Mouse (Mus musculus) neural tube, embryonic 13.5 days (tissue): ENCODE measurements around the gene Ube2e1. TPM values are rescaled to one million over a fixed set of nuclear protein-coding genes. Genes with fewer than 3 reads are reported as not detected.

Source experiments
- ATAC-seq: fragments of 200-750 bp; cut with Nextera tagmentation; 2 replicates; pipeline ENCODE4 v1.8.0; 2017; ENCODE audit warnings: low read depth, mild to moderate bottlenecking, moderate TSS enrichment, moderate library complexity
- H3K27ac ChIP-seq: fragments of 300-500 bp; sonication (generic); replicated peaks from 2 replicates; pipeline ENCODE4 v1.5.1; 2015; ENCODE audit warnings: moderate library complexity, mild to moderate bottlenecking, inconsistent platforms
- H3K27me3 ChIP-seq: fragments of 300-500 bp; sonication (generic); 2 replicates; pipeline ENCODE4 v1.6.1; 2015; ENCODE audit warnings: mild to moderate bottlenecking, inconsistent platforms
- H3K36me3 ChIP-seq: fragments of 300-500 bp; sonication (generic); 2 replicates; pipeline ENCODE4 v1.6.1; 2015; ENCODE audit warnings: mild to moderate bottlenecking, inconsistent platforms
- H3K4me1 ChIP-seq: fragments of 300-500 bp; sonication (generic); replicated peaks from 2 replicates; pipeline ENCODE4 v1.6.1; 2015; ENCODE audit warnings: inconsistent platforms
- H3K4me2 ChIP-seq: fragments of 300-500 bp; sonication (generic); 2 replicates; pipeline ENCODE4 v1.6.1; 2015; ENCODE audit warnings: inconsistent platforms, mild to moderate bottlenecking, moderate library complexity
- H3K4me3 ChIP-seq: fragments of 300-500 bp; sonication (generic); 2 replicates; pipeline ENCODE4 v1.5.1; 2015; ENCODE audit warnings: mild to moderate bottlenecking, inconsistent platforms
- H3K9ac ChIP-seq: fragments of 300-500 bp; sonication (generic); 2 replicates; pipeline ENCODE4 v1.6.1; 2015; ENCODE audit warnings: moderate library complexity, mild to moderate bottlenecking, inconsistent platforms
- H3K9me3 ChIP-seq: fragments of 300-500 bp; sonication (generic); 2 replicates; pipeline ENCODE4 v1.6.1; 2016; ENCODE audit warnings: inconsistent platforms
- WGBS: fragments of 180-500 bp; shearing (Covaris S2); methylation state at CpG from one replicate; pipeline ENCODE4 v1.1.7; 2015; 5-methylcytosine and 5-hydroxymethylcytosine counted together
- polyA plus RNA-seq: library from polyadenylated mRNA; unstranded; fragments of >200 nt; fragmentation: Nextera tagmentation; extraction: Ambion mirVana; gene quantifications from 2 replicates; pipeline ENCODE4 v1.2.1, GENCODE M21; 2015

Ube2e1 gene
- 220 and 225 TPM in 2 replicates for polyA plus RNA-seq

- peak; percentile 95 for ATAC-seq
- peak within 1 kb of the TSS; percentile 98 for H3K9ac ChIP-seq
- no peaks in the 10 kb centered on the region for H3K9me3 ChIP-seq
- H3K4me1 ChIP-seq: peaks cover 38% of the 10 kb centered on the region
- H3K27ac ChIP-seq: peak within 1 kb of the TSS; percentile 89
- H3K36me3 ChIP-seq: no peaks in the 10 kb centered on the region
- WGBS: under 1% methylated on average over 38 of the region's 39 CpGs
- H3K27me3 ChIP-seq: no peaks in the 10 kb centered on the region
- peak within 1 kb of the TSS; percentile 89 for H3K4me3 ChIP-seq
- H3K4me2 ChIP-seq: peak within 1 kb of the TSS; percentile 74
These were observed at the start of gene Ube2e1 for GRCm38 (mm10) chr14:18331693-18332131. Ube2e1 (minus strand) TSS chr14:18331859.

- Histone ChIP-seq H3K4me2 (no peak overlapping the region), H3K4me3 (no peak overlapping the region), H3K36me3 (no peaks in the 10 kb centered on the region), H3K27me3 (no peaks in the 10 kb centered on the region), H3K27ac (no peak overlapping the region), H3K9me3 (no peaks in the 10 kb centered on the region), H3K9ac (no peak overlapping the region), H3K4me1 (no peaks in the 10 kb centered on the region)
- WGBS: 67% methylated on average over 5 of the region's 5 CpGs
- ATAC-seq: no peak
These were observed 48.2 kb upstream of the Ube2e1 start for GRCm38 (mm10) chr14:18379841-18380240.

GRCm38 (mm10) chr14:18377944-18378575, 46.4 kb upstream of the Ube2e1 start:
- Histone ChIP-seq H3K9me3 (no peaks in the 10 kb centered on the region), H3K27ac (no peak overlapping the region), H3K4me2 (no peak overlapping the region), H3K9ac (no peak overlapping the region), H3K4me1 (peaks cover 12% of the 10 kb centered on the region), H3K27me3 (no peaks in the 10 kb centered on the region), H3K36me3 (no peaks in the 10 kb centered on the region), H3K4me3 (no peak overlapping the region)
- ATAC-seq: no peak
- 71% methylated on average over 8 of the region's 8 CpGs for WGBS

GRCm38 (mm10) chr14:18376206-18376605, 44.5 kb upstream of the Ube2e1 start:
- Histone ChIP-seq H3K9ac (no peak overlapping the region), H3K4me2 (no peak overlapping the region), H3K4me3 (no peak overlapping the region), H3K4me1 (peaks cover 12% of the 10 kb centered on the region), H3K27me3 (no peaks in the 10 kb centered on the region), H3K27ac (no peak overlapping the region), H3K36me3 (no peaks in the 10 kb centered on the region), H3K9me3 (no peaks in the 10 kb centered on the region)
- WGBS: 82% methylated on average over 3 of the region's 3 CpGs
- no peak for ATAC-seq

GRCm38 (mm10) chr14:18373758-18374405, 42.2 kb upstream of the Ube2e1 start:
- WGBS: 23% methylated on average over 6 of the region's 6 CpGs

GRCm38 (mm10) chr14:18372761-18373610, 41.3 kb upstream of the Ube2e1 start:
- no peaks in the 10 kb centered on the region for H3K36me3 ChIP-seq
- H3K4me1 ChIP-seq: peaks cover 12% of the 10 kb centered on the region
- no peaks in the 10 kb centered on the region for H3K9me3 ChIP-seq
- H3K9ac ChIP-seq: no peak overlapping the region
- WGBS: 80% methylated on average over 9 of the region's 9 CpGs
- no peak overlapping the region for H3K4me3 ChIP-seq
- H3K4me2 ChIP-seq: no peak overlapping the region
- H3K27ac ChIP-seq: 0 out of 2 replicates have a peak overlapping the region, but pooled peaks have one; percentile 18
- no peak for ATAC-seq
- no peaks in the 10 kb centered on the region for H3K27me3 ChIP-seq

More at GRCm38 (mm10) chr14:18373758-18374405, 42.2 kb upstream of the Ube2e1 start:
- no peaks in the 10 kb centered on the region for H3K36me3 ChIP-seq
- H3K9ac ChIP-seq: no peak overlapping the region
- ATAC-seq: peak; percentile 83
- H3K4me1 ChIP-seq: peaks cover 12% of the 10 kb centered on the region
- no peaks in the 10 kb centered on the region for H3K9me3 ChIP-seq
- 0 out of 2 replicates have a peak overlapping the region, but pooled peaks have one; percentile 18 for H3K27ac ChIP-seq
- H3K4me2 ChIP-seq: no peak overlapping the region
- no peaks in the 10 kb centered on the region for H3K27me3 ChIP-seq
- no peak overlapping the region for H3K4me3 ChIP-seq

- Histone ChIP-seq H3K4me3 (no peak overlapping the region), H3K9ac (no peak overlapping the region), H3K4me2 (no peak overlapping the region), H3K27me3 (no peaks in the 10 kb centered on the region), H3K36me3 (no peaks in the 10 kb centered on the region), H3K27ac (no peak overlapping the region), H3K4me1 (peaks cover 8% of the 10 kb centered on the region), H3K9me3 (no peaks in the 10 kb centered on the region)
- no peak for ATAC-seq
These were observed 37.4 kb upstream of the Ube2e1 start for GRCm38 (mm10) chr14:18369031-18369430.

GRCm38 (mm10) chr14:18367025-18367424, 35.4 kb upstream of the Ube2e1 start:
- no peak overlapping the region for H3K4me3 ChIP-seq
- H3K9me3 ChIP-seq: no peaks in the 10 kb centered on the region
- 42% methylated on average over 5 of the region's 5 CpGs for WGBS
- H3K9ac ChIP-seq: no peak overlapping the region
- no peaks in the 10 kb centered on the region for H3K36me3 ChIP-seq
- no peak overlapping the region for H3K4me2 ChIP-seq
- H3K27me3 ChIP-seq: no peaks in the 10 kb centered on the region
- no peak overlapping the region for H3K27ac ChIP-seq
- ATAC-seq: no peak
- no peaks in the 10 kb centered on the region for H3K4me1 ChIP-seq

- Histone ChIP-seq H3K9me3 (no peaks in the 10 kb centered on the region), H3K4me1 (no peaks in the 10 kb centered on the region)
- 75% methylated on average over 3 of the region's 3 CpGs for WGBS
These were observed 32.7 kb upstream of the Ube2e1 start for GRCm38 (mm10) chr14:18364321-18364720.

GRCm38 (mm10) chr14:18356442-18356841, 24.8 kb upstream of the Ube2e1 start:
- ATAC-seq: no peak
- Histone ChIP-seq H3K36me3 (no peaks in the 10 kb centered on the region), H3K27ac (no peak overlapping the region), H3K4me3 (no peak overlapping the region), H3K27me3 (no peaks in the 10 kb centered on the region), H3K9ac (no peak overlapping the region), H3K4me1 (no peaks in the 10 kb centered on the region), H3K9me3 (no peaks in the 10 kb centered on the region), H3K4me2 (no peak overlapping the region)
- 65% methylated on average over 2 of the region's 2 CpGs for WGBS

More at GRCm38 (mm10) chr14:18364321-18364720, 32.7 kb upstream of the Ube2e1 start:
- H3K9ac ChIP-seq: no peak overlapping the region
- H3K4me3 ChIP-seq: no peak overlapping the region
- H3K36me3 ChIP-seq: no peaks in the 10 kb centered on the region
- no peak overlapping the region for H3K27ac ChIP-seq
- no peak overlapping the region for H3K4me2 ChIP-seq
- ATAC-seq: no peak
- no peaks in the 10 kb centered on the region for H3K27me3 ChIP-seq

GRCm38 (mm10) chr14:18355514-18356190, 24.0 kb upstream of the Ube2e1 start:
- no peak overlapping the region for H3K4me3 ChIP-seq
- H3K27me3 ChIP-seq: no peaks in the 10 kb centered on the region
- H3K9ac ChIP-seq: no peak overlapping the region
- no peaks in the 10 kb centered on the region for H3K36me3 ChIP-seq
- H3K4me2 ChIP-seq: no peak overlapping the region
- H3K9me3 ChIP-seq: no peaks in the 10 kb centered on the region
- no peak overlapping the region for H3K27ac ChIP-seq
- H3K4me1 ChIP-seq: no peaks in the 10 kb centered on the region
- no peak for ATAC-seq
- WGBS: 87% methylated on average over 6 of the region's 6 CpGs
